Mouse (Mus musculus) left cerebral cortex, adult 11 months (tissue): ENCODE measurements around the gene Sema4c.
A peak's percentile ranks its signal among the peaks of the same experiment; 100 is the strongest.

Experiments used
- DNase-seq: peaks from one replicate; pipeline ENCODE4 v3.0.0; 2022; ENCODE audit warnings: low spot score

Gene Sema4c

DNA sequence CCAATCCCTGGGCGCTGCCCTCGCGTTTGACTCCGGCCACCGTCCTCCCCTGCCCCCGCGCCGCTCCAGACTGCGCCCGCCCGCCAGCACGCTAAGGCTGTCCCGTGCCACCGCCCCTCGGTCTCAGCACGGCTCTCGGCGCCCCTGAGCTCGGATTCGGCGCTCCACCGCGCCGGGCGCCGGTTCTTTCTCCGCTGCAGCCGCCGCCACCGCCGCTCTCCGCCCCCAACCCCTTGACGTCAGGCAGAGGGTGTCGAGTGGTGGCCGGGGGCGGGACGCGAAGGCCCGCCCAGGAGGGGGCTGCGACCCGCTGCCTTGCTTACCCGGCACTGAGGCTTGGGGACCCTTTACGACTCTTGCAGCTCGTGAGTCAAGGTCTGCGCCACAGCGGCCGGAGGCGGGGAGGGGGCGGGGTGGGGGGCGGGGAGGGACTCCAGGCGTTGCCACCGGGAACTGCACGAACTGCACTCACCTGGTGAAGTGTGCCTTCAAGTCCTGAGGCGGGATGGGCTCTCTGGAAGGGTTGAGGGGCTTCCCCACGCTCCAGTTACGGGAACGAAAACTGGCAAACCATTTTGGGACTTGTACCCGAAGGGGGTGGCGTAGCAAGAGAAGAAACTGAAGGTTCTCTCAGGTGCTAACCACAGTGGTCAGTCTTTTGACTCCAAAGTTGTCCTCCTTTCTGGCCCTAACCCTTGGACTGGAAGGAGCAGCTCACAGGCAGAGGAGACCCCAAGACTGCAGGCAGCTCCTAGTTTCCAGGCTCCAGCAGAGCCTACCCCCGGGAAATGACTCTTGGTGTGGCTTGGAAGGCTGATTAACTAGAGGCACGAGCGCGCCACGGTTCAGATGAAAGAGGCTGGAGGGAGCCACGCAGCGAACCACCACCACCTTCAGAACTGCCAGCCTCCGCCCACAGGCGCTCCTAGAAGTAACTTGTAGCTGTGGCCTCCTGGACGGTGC is at the start of gene Sema4c:
Gene Sema4c (minus strand): TSS at position 319 of the 963 bp plus-strand sequence.
- peak; percentile 50 for DNase-seq

DNA sequence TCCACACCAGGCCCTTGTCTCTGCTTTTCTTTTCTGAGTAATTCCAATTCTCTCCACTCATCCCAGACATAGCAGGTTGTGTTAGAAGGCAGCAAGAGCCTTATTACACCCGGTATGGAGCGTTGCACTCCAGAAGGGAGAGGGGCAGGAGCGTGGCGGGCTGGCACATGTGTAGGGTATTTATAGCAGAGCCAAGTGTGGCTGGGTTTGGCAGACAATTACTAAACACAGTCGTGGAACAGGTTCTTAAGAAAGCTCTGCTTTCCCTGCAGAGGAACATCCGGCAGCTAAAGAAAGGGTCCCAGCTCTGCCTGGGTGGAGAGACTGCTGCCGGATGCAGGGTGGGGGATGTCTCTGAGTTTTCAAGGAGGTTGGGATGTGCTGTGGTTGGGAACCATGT is 48.8 kb upstream of the Sema4c start:
- DNase-seq, result peak; percentile 57

DNA sequence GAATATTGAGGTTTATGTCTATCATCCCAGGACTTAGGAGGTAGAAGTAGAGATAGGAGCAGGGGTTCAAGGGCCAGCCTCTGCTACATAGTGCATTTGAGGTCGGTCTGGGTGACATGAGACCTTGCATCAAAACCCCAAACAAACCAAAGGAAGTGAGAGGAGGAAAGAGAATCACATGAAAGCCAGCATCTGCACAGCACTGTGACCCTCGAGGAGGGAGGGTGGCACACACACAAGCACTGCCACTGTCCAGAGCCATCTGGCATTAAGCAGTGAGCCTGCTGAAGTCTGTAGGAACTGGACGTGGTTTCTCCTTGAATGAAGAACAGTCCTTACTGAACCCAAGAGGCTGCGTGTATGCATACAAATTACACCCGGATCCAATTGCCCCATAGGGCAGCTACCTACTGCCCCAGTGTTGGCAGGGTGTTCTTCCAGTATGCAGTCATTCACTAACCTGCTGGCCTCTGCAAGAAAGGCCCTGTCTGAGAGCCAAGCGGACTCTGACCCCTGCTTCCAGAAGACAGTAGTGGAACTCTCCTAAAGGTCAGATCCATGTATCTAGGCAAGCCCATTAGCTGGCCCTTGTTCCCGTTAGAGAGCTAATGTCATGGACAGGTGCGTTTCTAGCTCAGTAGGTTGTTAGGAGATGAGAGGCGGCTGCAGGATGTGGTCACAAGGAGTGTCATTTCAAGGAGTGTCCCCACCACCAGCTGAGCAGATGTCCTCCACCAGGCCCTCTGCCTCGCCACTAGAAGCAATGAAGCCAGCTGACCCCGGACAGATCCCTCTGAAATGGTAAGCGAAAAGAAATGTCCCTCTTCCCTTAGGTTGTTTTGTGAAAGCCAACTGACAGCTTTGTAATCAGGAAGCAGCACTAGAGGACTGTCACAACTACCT is 46.4 kb upstream of the Sema4c start:
- no peak for DNase-seq

DNA sequence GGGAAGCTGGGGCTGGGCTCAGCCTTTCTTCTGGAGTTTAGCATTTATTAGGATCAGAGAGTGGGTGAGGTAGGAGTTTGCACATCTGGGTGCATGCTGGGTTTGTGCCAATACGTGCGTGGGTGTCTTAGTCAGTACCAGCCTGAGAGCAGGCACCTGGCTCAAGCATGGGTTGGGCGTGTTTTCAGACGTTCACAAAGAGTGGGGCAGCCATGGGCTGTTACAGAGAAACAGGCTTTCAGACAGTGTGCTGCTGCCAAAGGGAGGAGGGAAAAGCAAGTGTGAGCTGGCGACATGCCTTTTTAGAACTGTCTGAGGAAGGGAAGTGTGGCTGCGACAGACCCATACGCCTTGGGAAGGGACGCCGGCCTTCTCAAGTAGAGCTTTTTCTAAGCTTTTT is 45.2 kb upstream of the Sema4c start:
- DNase-seq, result peak; percentile 76

DNA sequence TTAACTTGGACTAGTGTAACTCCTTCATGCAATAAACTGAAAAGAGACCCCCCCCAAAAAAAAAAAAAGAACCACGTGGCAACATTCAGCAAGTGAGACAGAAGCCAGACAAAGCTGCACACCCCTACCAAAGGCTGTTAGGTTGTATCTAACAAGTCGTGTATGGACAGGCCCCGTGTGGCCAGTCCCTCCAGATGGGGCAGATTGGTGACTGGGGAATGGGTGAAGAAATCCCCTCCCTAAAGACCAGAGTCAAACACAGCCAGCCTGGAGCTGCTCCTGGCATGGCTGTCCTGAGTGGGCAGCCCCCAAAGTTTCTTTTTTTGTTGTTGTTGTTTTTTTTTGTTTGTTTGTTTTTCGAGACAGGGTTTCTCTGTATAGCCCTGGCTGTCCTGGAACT is 44.1 kb upstream of the Sema4c start:
- no peak for DNase-seq

DNA sequence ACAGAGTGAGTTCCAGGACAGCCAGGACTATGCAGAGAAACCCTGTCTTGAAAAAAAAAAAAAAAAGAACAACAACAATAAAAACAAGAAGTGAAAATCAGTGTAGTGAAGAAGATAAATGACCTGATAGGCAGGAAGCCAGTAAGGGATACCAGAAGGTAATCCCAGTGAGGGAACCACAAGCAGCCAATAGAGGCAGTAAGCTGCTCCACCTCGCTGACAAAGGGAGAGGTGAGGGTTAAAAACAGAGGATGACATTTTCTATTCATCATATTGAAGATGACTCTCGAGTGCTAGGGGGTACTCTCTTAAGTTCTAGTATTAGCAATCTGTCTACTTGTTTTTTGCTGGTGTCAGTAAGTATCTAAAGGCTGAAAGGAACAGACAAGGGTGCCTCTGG is 40.3 kb upstream of the Sema4c start:
- DNase-seq, result no peak

DNA sequence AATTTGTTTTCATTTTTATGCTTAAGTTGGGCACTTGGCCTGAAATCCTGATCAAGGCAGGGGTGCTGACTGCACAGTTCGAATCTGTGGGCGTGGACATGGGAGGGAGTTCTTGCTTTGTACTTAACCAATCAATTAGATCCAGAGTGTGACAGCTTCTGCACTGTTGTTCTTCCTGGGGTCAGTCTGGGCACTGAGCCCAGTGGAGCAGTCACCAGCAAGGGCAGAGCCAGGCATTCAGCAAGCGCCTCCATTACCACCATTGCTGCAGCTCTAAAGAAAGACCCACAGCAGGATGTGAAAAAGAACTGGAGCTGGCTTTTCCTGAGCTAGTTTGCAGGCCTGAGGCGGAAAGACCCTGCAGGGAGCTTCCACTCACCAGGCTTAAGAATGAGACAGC is 38.0 kb upstream of the Sema4c start:
- DNase-seq, result no peak

DNA sequence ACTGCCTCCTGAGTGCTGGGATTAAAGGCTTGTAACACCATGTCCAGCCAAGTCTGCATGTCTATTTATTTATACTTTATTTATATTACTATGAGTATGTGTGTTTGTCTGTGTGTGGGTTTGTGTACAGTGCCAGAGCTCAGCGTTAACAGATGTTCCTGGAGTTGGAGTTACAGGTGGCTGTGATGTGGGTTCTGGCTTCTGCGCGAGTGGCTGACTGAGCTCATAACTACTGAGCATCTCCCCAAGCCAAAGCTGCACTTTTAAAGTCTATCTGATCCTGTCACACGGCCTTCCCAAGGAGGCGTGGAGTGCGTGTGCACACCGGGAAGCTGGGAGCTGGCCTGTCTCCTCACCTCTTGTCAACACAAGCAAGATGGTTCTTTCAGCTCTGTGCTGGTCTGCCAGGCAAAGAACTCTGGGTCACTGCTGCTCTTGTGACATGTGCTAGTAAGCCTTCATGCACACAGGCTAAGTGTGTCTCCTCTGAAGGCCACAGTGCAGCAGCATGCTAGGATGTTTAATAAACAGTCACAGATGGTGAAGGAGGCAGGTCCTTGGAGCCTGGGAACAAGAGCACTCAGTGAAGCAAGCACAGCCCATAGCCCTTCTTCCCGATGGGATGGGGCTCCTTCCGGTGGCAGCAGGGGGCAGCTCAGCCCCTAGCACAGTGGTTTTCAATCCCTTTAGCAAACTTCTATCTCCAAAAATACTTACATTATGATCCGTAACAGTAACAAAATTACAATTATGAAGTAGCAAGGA is 37.2 kb upstream of the Sema4c start:
- no peak for DNase-seq

DNA sequence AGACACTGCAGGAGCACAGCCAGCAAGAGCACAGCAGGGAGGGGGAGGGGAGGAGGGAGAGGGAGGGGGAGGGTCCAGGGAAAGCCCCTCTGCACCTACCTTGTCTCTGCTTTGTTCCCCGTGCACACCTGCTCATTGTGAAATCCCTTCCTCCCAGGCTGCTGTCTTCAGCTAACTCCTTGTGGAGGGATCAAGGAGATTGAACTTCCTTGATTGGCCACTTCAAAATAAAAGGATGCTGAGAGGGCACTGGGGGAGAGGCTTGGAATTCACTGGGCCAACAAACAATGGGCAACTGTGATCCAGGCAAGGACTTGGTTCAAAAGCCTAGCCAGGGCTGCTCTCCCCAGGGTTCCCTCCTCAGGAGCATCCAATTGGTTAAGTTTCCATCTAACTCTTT is 35.0 kb upstream of the Sema4c start:
- DNase-seq, result no peak

DNA sequence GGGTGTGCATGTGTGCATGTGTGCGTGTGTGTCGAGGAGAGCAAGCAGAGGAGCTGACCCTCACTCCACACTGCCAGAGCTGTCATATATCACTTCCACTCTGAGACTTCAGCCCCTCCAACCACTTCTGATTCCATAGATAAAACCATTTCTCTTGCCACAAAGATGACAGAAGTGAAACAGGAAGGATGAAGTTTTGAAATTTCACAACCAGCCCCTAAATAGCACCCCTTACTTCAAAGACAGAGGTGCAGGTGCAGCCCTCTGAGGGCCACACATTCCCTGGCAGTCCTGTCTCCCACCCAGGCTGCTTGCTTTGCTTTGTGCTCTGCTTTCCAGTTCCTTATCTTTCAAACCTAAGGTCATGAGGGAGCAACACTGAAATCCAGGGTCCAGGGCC is 33.3 kb upstream of the Sema4c start:
- DNase-seq, result no peak

DNA sequence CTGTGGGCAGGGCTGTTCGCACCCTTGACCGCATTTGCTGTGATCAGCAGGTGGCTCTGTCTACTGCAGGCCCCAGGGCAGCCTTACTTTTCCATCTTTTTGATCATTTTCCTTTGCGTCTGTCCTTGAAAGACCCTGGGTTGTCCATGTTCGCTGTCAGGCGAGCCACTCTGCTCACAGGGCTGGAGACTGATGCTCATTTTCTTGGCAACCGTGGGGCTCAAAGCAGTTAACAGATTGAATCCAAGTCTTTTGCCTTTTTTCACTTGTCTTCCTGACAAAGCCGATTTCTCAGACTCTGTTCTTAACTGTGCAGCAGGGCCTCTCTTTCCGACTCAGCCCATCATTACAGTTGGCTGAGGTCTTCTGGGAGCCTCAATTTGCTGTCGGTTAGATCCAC is 32.5 kb upstream of the Sema4c start:
- no peak for DNase-seq

DNA sequence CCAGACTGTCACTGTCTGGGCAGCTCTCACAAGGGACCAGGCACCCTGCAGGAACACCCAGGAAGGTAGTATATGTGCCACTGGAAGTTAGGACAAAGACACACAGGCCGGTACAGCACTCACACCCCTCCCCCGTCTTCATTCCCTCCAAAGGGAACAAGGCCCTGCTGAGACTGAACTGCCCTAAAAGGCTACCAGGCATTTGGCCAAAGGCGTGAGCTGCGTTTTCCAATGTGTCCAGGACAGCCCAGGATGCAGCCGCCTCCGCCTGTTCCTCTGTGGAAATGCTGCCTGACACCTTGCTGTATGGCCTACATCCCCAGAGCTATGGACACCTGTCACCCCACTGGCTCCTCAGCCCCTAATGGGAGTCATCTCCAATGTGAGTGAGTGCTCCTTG is 31.3 kb upstream of the Sema4c start:
- no peak for DNase-seq

DNA sequence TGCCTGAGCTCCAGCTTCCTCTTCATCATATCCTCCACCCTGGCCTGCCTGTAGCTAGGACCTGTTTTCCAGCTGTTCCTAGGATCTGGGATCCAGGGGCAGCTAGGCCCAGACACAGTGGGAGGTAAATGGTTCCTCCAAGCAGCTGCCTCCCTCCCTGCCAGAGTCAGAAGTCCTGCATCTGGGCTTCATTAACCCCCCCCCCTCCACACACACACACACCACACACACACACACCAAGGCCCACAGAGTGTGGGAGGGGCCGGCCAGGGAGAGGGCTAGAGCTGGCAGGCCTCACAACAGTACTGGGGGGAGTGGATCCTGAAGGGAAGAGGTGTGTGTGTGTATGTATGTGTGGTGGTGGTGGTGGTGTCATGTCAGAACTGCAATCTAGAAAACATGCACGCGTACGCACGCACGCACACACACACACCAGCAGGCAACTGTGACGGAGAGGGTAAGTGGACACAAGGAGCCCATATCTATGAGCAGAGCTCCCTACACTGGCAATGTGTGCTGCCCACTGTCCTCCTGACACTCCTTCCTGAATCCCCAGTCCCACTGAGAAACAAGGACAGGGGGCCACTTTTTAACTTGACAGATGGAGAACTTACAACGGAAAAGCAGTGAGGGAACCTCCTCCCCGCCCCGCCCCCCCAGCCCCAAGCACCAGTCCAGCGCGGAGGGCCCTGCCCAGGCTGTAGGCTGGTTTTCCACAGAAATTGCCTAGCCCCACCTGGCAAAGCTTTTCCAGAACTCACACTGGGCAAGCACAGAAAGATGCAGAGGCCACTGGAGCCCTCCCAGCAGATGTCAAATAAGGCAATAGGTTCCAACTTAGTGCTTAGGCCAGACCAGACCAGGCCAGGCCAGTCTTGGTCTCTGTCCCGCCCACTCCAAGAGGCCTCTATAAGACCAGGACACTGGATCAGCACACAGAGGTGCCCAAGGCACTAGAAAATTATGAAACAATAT is 30.6 kb upstream of the Sema4c start:
- no peak for DNase-seq

DNA sequence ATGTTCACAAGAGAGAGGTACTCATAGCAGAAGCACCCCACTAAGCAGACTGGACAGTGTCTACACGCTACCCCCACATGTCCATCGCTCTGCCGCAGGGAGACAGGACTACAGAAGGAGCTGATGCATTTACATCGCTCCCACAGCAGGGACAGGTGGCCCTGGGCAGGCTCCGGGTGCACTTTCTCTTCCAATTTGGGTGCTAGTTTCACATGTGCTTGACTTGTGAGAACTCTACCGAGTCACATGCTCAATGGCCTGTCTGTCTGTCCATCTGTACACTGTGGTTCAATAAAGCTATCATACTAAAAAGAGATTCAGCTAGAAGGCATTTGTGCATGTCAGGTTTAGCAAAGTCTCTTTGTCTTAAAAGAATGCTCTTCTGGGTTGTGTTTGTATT is 29.7 kb upstream of the Sema4c start:
- DNase-seq, result no peak

DNA sequence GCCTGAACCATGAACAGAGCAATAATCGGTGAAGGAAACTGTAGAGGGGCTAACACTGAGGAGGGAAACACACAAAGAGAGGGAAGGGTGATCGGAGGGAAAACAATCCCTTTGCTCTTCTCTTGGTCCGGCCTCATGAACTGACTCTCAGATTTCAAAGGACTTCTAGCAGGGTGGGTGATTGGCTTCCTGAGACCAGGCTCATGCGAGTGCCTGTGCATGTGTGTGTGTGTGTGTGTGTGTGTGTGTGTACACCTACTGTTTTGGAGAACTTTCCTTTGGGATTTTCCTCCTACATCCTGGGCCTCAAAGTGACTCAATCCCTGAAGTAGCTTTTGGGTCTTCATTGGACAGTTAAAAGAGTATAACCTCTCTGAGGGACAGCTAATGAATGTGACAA is 28.1 kb upstream of the Sema4c start:
- no peak for DNase-seq

DNA sequence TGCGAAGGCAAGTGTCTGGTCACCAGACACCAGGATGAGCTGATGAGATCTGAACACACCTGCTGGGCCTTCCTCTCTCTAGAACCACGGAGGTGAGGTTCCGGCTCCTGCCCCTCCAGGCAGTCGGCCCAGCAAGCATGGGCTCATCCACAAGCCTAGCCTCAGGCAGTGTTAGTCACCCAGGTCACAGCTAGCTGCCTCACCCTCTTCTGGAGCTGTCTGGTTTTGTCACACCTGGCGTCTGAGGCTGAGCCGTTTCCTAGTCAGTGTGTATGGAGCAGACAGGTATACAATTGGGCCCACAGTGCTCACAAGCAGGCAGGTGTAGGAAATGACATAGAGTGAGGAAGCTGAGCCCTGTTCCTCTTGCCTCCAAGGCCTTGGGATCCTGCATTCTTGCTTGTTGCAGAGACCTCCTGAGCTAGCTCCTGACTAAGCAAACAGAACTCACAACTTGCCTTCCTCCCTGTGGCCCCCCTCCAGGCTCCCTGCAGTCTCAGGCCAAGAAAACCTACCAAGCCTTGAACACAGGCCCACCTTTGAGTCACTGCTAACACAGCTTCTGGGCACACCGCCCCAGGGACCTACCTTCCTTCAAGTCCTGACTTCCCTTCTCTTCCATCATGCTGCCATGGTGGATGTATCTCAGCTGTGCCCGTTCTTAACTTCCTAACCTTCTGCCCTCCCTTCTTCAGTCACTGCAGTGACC is 25.4 kb upstream of the Sema4c start:
- DNase-seq, result no peak

DNA sequence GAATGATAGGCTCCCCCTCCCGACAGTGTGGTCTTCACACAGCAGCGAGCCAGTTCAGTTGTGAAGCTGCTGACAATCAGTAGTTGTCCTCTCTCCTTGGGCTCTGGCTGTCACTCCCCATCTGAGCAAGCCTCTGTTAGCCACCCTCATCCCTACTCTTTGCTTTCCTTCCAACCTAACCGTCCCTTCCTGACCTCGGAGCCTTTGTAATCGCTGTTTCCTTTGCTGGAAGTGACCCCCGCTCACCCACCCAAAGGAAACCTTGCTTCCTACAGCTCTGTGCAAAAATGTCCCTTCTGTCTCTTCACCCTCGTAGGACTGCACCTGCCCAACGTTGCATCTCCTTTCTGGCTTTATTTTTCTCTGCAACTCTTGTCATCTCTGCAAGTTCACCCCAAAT is 24.1 kb upstream of the Sema4c start:
- DNase-seq, result no peak

DNA sequence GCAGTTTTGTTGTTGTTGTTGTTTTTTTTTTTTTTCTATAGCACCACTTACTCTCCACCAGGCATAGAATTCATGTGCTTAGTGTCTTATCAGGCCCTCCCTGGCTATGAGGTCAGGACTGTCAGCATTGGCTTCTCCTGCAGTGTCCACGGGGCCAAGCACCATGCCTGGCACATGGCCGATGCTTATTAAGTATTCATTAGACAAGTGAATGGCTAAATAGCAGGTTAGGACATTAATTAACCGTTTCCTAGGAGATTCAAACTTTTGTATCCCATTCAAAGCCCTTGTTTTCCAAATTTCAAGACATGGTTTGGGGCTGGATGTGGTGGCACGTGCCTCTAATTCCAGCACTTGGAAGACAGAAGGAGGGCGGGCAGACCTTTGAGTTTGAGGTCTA is 23.1 kb upstream of the Sema4c start:
- DNase-seq, result no peak

DNA sequence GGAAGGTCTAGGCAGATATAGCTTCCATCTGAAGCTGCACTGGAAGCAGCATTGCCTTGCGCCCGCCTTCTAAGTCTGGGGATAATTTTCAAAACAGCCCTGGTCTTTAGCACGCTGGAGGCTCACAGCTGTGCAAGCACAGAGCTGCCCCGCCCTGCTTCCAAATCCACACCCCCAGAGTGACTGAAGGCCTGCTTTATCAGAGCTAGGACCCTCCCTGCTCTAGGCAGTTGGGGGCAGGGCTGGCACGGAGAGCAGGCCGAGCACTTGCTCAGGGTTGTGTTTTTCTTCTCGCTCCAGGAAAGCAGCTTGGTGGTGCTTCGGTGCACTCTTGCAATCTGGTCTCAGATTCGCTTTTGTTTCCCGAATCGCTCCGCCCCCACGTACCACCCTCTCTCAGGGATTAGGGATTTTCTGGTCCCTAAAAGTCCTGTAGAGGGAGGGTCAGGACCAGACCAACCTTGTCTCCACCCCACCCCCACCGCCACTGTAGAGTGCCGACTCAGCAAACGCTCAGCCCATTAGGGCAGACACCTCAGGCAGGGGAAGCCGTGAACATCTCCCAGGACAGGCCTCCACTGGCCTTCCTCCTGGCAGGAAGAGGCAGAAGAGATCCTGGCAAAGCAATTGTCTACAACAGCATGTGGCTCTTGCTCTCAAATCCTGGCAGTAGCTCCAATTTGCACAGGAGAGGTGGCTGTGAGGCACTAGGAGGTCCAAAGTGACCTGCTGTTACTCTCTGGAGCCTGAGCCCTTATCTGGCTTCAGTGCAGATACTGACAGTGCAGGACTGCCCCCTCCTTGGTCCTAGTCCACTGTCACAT is 22.4 kb upstream of the Sema4c start:
- no peak for DNase-seq
